In the genomic region with DNA sequence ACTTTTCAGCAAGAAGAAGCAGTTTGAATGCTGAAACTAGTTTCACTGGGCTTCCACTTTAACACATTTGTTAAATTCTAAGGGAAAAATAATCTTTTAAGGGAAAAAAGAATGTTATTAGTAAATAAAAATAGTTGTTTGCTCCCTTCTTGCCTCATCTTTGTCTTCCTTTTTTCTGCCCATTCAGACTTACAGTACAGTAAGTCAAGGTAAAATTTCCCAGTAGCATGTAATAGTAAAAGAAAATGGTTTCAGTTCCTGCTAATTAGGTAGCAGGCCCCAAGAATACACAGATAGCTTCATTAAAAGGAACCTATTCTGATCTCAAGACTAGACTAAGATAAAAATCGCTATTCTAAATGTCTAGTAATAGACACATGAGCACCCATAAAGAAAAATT, we compare ENCODE assay signal across 27 mouse cellular contexts. TPM values are rescaled to one million over a fixed set of nuclear protein-coding genes. Genes with fewer than 3 reads are reported as not detected.
"Had no signal": no experiment of that assay in that cellular context is flagged by ENCODE, and none has a peak within 500 bp of the region (broad histone marks: within the 10 kb centered on the region; RNA-seq: fewer than 3 reads in every experiment).

No protein-coding gene starts in this region.

- H3K4me2 ChIP-seq: embryonic facial prominence, embryonic 12.5 days; embryonic facial prominence, embryonic 13.5 days; embryonic facial prominence, embryonic 15.5 days; forebrain, embryonic 12.5 days; forebrain, embryonic 15.5 days had no signal

- H3K36me3 ChIP-seq: embryonic facial prominence, embryonic 10.5 days; embryonic facial prominence, embryonic 12.5 days; embryonic facial prominence, embryonic 13.5 days; embryonic facial prominence, embryonic 15.5 days; forebrain, embryonic 10.5 days; forebrain, embryonic 12.5 days; forebrain, embryonic 15.5 days had no signal

- H3K9me3 ChIP-seq: embryonic facial prominence, embryonic 12.5 days; embryonic facial prominence, embryonic 13.5 days; embryonic facial prominence, embryonic 15.5 days; forebrain, embryonic 10.5 days; forebrain, embryonic 12.5 days; forebrain, embryonic 15.5 days had no signal

- ATAC-seq: forebrain, embryonic 14.5 days; forebrain, embryonic 15.5 days; forebrain, embryonic 16.5 days; forebrain, postnatal 0 days had no signal

- H3K4me1 ChIP-seq: embryonic facial prominence, embryonic 10.5 days; embryonic facial prominence, embryonic 12.5 days; embryonic facial prominence, embryonic 13.5 days; embryonic facial prominence, embryonic 15.5 days; forebrain, embryonic 10.5 days; forebrain, embryonic 12.5 days; forebrain, embryonic 15.5 days had no signal

- H3K4me3 ChIP-seq: embryonic facial prominence, embryonic 10.5 days; embryonic facial prominence, embryonic 12.5 days; embryonic facial prominence, embryonic 13.5 days; embryonic facial prominence, embryonic 15.5 days; erythroblast, embryonic 14.5 days; forebrain, embryonic 10.5 days; forebrain, embryonic 12.5 days; forebrain, embryonic 15.5 days; gastrocnemius, adult 2 months; heart, adult 2 months had no signal

- H3K9ac ChIP-seq: embryonic facial prominence, embryonic 12.5 days; embryonic facial prominence, embryonic 13.5 days; embryonic facial prominence, embryonic 15.5 days; forebrain, embryonic 12.5 days; forebrain, embryonic 15.5 days; forebrain, postnatal 0 days had no signal

- DNase-seq: cerebellum, adult 8-10 months; cerebellum, adult 9-10 months; cerebellum, adult 9-11 months; cerebellum, postnatal 10 days; cerebellum, postnatal 14 days; cerebellum, postnatal 25 days; cerebellum, postnatal 36 days; embryo, embryonic 11 days; forebrain, postnatal 0 days; gastrocnemius, adult 2 months; gastrocnemius, postnatal 10 days; gastrocnemius, postnatal 14 days; gastrocnemius, postnatal 25 days; gastrocnemius, postnatal 36 days; heart, adult 11 months; heart, adult 18-20 months; heart, adult 2 months had no signal

- H3K27ac ChIP-seq: embryonic facial prominence, embryonic 10.5 days; embryonic facial prominence, embryonic 12.5 days; embryonic facial prominence, embryonic 13.5 days; embryonic facial prominence, embryonic 15.5 days; forebrain, embryonic 10.5 days; forebrain, embryonic 12.5 days; forebrain, embryonic 15.5 days; gastrocnemius, adult 2 months; heart, adult 2 months had no signal

- H3K27me3 ChIP-seq: embryonic facial prominence, embryonic 12.5 days; embryonic facial prominence, embryonic 13.5 days; embryonic facial prominence, embryonic 15.5 days; forebrain, embryonic 12.5 days; forebrain, embryonic 15.5 days had no signal

RNA-seq across cellular contexts. Expression of a gene that starts 34.1 kb away (rescaled TPM):
- polyA plus RNA-seq: erythroblast, embryonic 14.5 days had no signal
